Mouse (Mus musculus) liver, embryonic 11.5 days (tissue): ENCODE results near the gene Usp49. TPM values are rescaled to one million over a fixed set of nuclear protein-coding genes. Genes with fewer than 3 reads are reported as not detected.
"Not testable (repeated sequence)": the region's sequence is repeated elsewhere in the genome, so short reads cannot be mapped to it uniquely, and the experiment has no call there.

Experiments
- ATAC-seq: fragments of 200-750 bp; cut with Nextera tagmentation; replicated peaks from 2 replicates; pipeline ENCODE4 v1.8.0; 2017; ENCODE audit warnings: moderate number of reproducible peaks, mild to moderate bottlenecking, moderate TSS enrichment, moderate library complexity; ENCODE audit not compliant: low FRiP score
- DNase-seq: peaks from one replicate; pipeline ENCODE4 v3.0.0-alpha.2; 2017; ENCODE audit warnings: low spot score
- H3K27ac ChIP-seq: fragments of 300-500 bp; sonication (generic); 2 replicates; pipeline ENCODE4 v1.5.1; 2014; ENCODE audit warnings: mild to moderate bottlenecking, low read depth, low read length, control low read depth
- H3K27me3 ChIP-seq: fragments of 300-500 bp; sonication (generic); replicated peaks from 2 replicates; pipeline ENCODE4 v1.6.1; 2014; ENCODE audit warnings: low read length, mixed read lengths; ENCODE audit not compliant: control insufficient read depth, insufficient read depth
- H3K36me3 ChIP-seq: fragments of 300-500 bp; sonication (generic); 2 replicates; pipeline ENCODE4 v1.6.1; 2014; ENCODE audit warnings: mild to moderate bottlenecking, low read length, moderate library complexity, mixed read lengths; ENCODE audit not compliant: control insufficient read depth, insufficient read depth
- H3K4me1 ChIP-seq: fragments of 300-500 bp; sonication (generic); replicated peaks from 2 replicates; pipeline ENCODE4 v1.6.1; 2014; ENCODE audit warnings: low read length, mixed read lengths; ENCODE audit not compliant: control insufficient read depth, insufficient read depth
- H3K4me2 ChIP-seq: fragments of 300-500 bp; sonication (generic); 2 replicates; pipeline ENCODE4 v1.6.1; 2014; ENCODE audit warnings: mild to moderate bottlenecking, control low read depth, moderate library complexity
- H3K4me3 ChIP-seq: fragments of 300-500 bp; sonication (generic); 2 replicates; pipeline ENCODE4 v1.5.1; 2014; ENCODE audit warnings: low read depth, low read length, control low read depth
- H3K9ac ChIP-seq: fragments of 300-500 bp; sonication (generic); 2 replicates; pipeline ENCODE4 v1.6.1; 2014; ENCODE audit warnings: low read depth, low read length, control low read depth
- H3K9me3 ChIP-seq: fragments of 300-500 bp; sonication (generic); 2 replicates; pipeline ENCODE4 v1.6.1; 2016; ENCODE audit warnings: low read length, inconsistent platforms, mixed read lengths; ENCODE audit not compliant: control insufficient read depth
- WGBS: fragments of 180-500 bp; shearing (Covaris S2); extraction: QIAGEN DNeasy Blood & Tissue Kit; methylation state at CpG from one replicate; pipeline ENCODE4 v1.1.7; 2014; 5-methylcytosine and 5-hydroxymethylcytosine counted together
- polyA plus RNA-seq: library from polyadenylated mRNA; unstranded; fragments of >200 nt; fragmentation: Nextera tagmentation; extraction: Ambion mirVana; gene quantifications from 2 replicates; pipeline ENCODE4 v1.2.1, GENCODE M21; 2014

Usp49 gene
- polyA plus RNA-seq, 1 experiment from 2014 or later: 4.1 TPM

DNA sequence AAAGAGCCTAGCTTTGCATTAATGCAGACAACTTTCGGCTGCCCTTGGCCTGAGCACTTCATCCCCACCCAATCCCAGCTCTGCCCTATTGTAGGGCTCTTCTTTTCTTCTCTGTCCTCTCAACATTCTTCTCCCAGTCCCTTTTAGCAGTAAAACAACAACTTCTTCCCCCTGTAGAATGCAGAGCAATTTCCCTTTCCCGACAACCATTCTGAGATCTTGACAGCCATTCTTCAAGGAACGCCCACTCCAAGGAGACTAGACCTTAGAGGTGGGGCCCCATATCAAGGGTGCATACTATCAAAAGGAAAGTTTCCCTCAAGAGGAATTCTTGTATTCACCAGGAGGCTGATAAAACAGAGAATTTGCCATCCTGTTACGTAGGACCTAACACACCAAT lies 18.5 kb downstream of the Usp49 start:
- Histone ChIP-seq H3K27me3 (no peaks in the 10 kb centered on the region), H3K4me1 (0 out of 2 replicates have a peak, but pooled peaks cover 3% of the 10 kb centered on the region), H3K27ac (no peak overlapping the region), H3K9ac (no peak overlapping the region), H3K4me2 (no peak overlapping the region), H3K9me3 (no peaks in the 10 kb centered on the region), H3K4me3 (no peak overlapping the region), H3K36me3 (no peaks in the 10 kb centered on the region)
- no peak for ATAC-seq
- WGBS: 69% methylated on average over 4 of the region's 4 CpGs
- DNase-seq: no peak

DNA sequence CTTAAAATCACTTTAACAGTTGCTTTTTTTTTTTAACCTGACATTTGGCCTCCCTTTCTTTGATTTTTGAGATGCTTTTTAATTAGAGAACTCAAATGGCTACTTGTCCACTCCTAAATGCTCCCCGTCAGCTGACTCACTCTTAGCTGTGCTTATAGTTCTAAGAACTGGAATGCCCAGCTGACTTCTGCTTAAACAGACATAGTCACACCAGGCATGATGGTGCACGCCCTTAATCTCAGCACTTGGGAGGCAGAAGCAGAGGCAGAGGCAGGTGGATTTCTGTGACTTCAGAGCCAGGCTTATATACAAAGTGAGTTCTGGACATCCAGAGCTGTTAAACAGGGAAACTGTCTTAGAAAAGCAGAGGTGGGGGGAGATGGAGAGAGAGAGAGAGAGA lies 21.5 kb downstream of the Usp49 start:
- 82% methylated on average over 2 of the region's 2 CpGs for WGBS
- H3K36me3 ChIP-seq: no peaks in the 10 kb centered on the region
- no peak for DNase-seq
- no peak for ATAC-seq
- no peak overlapping the region for H3K27ac ChIP-seq
- H3K4me3 ChIP-seq: no peak overlapping the region
- H3K9me3 ChIP-seq: no peaks in the 10 kb centered on the region
- H3K4me1 ChIP-seq: 0 out of 2 replicates have a peak, but pooled peaks cover 3% of the 10 kb centered on the region
- H3K4me2 ChIP-seq: no peak overlapping the region
- H3K27me3 ChIP-seq: no peaks in the 10 kb centered on the region
- H3K9ac ChIP-seq: no peak overlapping the region

DNA sequence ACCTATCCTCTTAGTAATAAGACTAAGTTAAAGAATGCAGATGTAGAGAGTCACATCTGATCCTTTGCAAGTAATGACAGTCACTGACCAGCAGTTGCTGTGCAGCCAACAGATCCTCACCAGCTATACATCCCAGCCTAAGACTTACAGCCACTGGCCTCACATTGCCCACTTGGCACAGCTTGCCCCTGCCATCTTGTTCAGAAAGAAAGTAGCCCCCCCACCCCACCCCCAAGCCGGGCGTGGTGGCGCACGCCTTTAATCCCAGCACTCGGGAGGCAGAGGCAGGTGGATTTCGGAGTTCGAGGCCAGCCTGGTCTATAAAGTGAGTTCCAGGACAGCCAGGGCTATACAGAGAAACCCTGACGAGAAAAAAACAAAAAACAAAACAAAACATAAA lies 23.9 kb downstream of the Usp49 start:
- H3K9me3 ChIP-seq, H3K27ac ChIP-seq, H3K9ac ChIP-seq, H3K4me2 ChIP-seq, H3K4me1 ChIP-seq, H3K4me3 ChIP-seq, H3K36me3 ChIP-seq, ATAC-seq, H3K27me3 ChIP-seq, DNase-seq: not testable (repeated sequence)
- 93% methylated on average over 8 of the region's 8 CpGs for WGBS

DNA sequence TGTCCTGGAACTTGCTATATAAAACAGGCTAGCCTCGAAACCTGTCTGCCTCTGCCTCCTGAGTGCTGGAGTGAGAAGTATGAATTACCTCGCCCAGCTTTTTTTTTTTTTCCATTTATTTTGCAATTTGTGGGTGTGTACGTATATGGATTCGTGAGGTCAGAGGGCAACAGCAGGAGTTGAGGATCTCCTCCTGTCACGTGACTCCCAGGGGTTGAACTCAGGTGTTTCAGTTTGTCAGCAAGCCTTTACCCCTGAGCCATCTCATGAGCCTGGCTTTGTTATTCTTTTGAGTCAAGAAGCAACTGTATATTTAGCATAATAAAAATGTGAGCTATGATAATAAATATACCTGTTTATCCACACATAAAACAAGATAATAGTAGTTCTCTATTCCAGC lies 25.2 kb downstream of the Usp49 start:
- Histone ChIP-seq H3K4me2 (no peak overlapping the region), H3K9ac (no peak overlapping the region), H3K27ac (no peak overlapping the region), H3K36me3 (no peaks in the 10 kb centered on the region), H3K27me3 (no peaks in the 10 kb centered on the region), H3K4me3 (no peak overlapping the region), H3K9me3 (no peaks in the 10 kb centered on the region), H3K4me1 (no peaks in the 10 kb centered on the region)
- DNase-seq (no peak), ATAC-seq (no peak)
- 83% methylated on average over 5 of the region's 5 CpGs for WGBS

DNA sequence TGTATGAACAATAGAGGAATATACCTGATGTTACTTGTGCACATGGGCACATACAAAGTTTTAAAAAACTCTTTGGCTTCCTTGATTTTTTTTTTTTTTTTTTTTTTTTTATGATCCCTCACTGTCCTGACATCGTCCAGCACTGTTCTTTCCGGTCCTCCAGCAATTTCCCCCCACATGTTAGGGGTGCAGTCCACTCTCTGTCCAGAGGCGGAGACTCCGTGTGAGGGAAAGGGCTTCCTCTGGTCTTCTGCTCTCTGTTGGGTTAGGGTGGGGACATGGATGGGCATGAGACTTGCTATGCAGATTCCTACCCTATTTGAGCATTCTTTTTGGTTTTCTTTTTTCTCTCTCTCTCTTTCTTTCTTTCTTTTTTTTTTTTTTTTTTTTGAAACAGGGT lies 27.4 kb downstream of the Usp49 start:
- H3K4me1 ChIP-seq: no peaks in the 10 kb centered on the region
- no peaks in the 10 kb centered on the region for H3K9me3 ChIP-seq
- H3K27ac ChIP-seq: no peak overlapping the region
- H3K4me2 ChIP-seq: no peak overlapping the region
- no peaks in the 10 kb centered on the region for H3K36me3 ChIP-seq
- ATAC-seq (no peak), DNase-seq (no peak)
- no peak overlapping the region for H3K9ac ChIP-seq
- 80% methylated on average over 4 of the region's 4 CpGs for WGBS
- no peak overlapping the region for H3K4me3 ChIP-seq
- H3K27me3 ChIP-seq: no peaks in the 10 kb centered on the region

DNA sequence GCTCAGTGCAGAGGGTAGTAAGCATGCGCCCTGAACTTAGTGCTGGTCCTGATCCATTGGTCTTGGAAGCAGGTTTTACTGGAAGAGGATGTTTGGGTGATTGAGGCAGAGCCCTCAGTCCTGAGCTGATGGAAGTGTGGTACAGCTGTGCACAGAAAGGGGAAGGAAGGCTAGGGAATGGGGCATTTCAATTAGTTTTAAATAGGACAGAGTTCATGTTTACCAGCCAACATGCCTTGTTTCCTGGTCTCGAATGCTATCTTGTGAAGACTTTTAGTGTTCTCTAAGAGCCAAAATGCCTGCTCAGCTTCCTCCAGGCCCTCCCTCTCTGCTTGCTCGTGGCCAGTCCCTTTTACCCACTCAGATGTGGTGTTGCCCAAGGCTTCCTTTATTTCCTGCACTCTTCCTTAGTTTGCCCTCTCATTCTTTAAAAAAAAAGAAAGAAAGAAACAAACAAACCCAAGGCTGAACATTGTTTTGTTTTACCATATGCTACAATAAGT lies 28.3 kb downstream of the Usp49 start:
- WGBS: 60% methylated on average over 3 of the region's 3 CpGs
- Histone ChIP-seq H3K27me3 (no peaks in the 10 kb centered on the region), H3K36me3 (no peaks in the 10 kb centered on the region), H3K4me2 (no peak overlapping the region), H3K9ac (no peak overlapping the region), H3K9me3 (no peaks in the 10 kb centered on the region), H3K4me1 (no peaks in the 10 kb centered on the region), H3K4me3 (no peak overlapping the region), H3K27ac (no peak overlapping the region)
- DNase-seq (no peak), ATAC-seq (no peak)

DNA sequence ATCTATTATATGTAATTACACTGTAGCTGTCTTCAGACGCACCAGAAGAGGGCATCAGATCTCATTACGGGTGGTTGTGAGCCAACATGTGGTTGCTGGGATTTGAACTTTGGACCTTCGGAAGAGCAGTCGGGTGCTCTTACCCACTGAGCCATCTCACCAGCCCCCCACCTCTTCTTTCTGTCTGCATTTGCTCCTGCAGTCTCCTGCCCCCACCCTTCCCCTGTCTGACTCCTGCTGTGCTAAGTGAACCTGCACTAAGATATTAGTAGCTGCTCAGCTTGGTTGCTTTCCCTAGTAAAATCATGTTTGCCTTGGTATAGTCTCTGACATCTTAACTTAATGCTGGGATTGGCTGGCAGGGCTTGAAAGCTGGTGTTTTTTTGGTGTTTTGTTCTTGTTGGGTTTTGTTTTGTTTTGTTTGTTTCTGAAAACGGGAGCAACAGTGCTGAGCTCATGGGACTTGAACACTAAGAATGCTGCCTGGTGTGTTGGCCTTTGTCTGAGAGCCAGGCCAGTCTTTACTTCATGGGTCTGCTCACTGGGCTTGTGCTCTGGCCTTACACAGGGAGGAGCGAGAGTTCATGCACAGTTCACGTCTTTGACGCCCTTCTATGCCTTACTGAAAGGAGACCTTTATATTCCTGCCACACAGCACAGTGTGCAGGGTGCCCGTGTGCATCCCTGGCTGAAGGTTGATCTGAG lies 32.7 kb downstream of the Usp49 start:
- Histone ChIP-seq H3K9ac (no peak overlapping the region), H3K4me3 (no peak overlapping the region), H3K9me3 (no peaks in the 10 kb centered on the region), H3K4me1 (no peaks in the 10 kb centered on the region), H3K36me3 (no peaks in the 10 kb centered on the region), H3K4me2 (no peak overlapping the region), H3K27me3 (no peaks in the 10 kb centered on the region), H3K27ac (no peak overlapping the region)
- no peak for DNase-seq
- no peak for ATAC-seq
- WGBS: 82% methylated on average over 9 of the region's 9 CpGs

DNA sequence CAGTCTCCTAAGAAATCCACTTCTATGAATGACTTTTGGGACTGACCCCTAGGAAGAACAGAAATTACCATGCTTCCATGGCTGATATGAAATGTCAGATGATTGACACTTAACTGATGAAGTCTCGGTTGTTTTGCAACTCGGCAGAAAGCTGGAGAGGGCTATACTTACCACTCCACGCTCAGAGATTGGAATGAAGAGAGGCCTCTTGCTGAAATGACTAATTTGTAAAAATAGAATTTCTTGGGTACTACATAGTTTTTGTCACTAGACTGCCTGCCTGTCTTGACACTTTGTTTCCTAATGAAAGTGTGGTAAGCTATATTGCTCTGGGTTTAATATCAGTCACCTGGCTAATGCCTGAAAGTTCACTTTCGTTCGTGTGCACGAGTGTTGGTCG lies 34.0 kb downstream of the Usp49 start:
- Histone ChIP-seq H3K9me3 (no peaks in the 10 kb centered on the region), H3K4me2 (no peak overlapping the region)
- WGBS: 81% methylated on average over 7 of the region's 7 CpGs

DNA sequence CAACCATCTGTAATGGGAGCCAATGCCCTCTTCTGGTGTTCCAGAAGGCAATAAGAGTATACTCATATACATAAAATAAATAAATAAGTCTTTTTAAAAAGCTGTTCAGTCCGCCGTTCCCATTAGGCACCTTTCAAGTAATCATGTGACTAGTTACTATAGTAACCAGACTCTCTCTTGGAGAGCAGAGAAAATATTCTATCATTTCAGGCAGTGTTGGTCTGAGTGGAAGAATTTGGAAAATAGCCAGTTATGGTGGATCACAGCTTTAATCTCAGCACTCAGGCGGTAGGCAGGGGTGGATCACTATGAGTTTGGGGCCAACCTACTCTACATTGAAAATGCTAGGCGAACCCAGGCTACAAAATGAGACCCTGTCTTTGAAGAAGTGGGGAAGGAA lies 38.7 kb downstream of the Usp49 start:
- no peak overlapping the region for H3K9ac ChIP-seq
- H3K27me3 ChIP-seq: peaks cover 20% of the 10 kb centered on the region
- no peaks in the 10 kb centered on the region for H3K9me3 ChIP-seq
- no peaks in the 10 kb centered on the region for H3K36me3 ChIP-seq
- H3K4me3 ChIP-seq: no peak overlapping the region
- DNase-seq (no peak), ATAC-seq (no peak)
- no peak overlapping the region for H3K4me2 ChIP-seq
- H3K27ac ChIP-seq: no peak overlapping the region
- 86% methylated on average over 4 of the region's 4 CpGs for WGBS
- H3K4me1 ChIP-seq: peaks cover 4% of the 10 kb centered on the region

More for the DNA sequence above, 34.0 kb downstream of the Usp49 start:
- no peak overlapping the region for H3K9ac ChIP-seq
- no peaks in the 10 kb centered on the region for H3K27me3 ChIP-seq
- H3K4me1 ChIP-seq: no peaks in the 10 kb centered on the region
- no peak overlapping the region for H3K4me3 ChIP-seq
- H3K36me3 ChIP-seq: no peaks in the 10 kb centered on the region
- DNase-seq: no peak
- no peak for ATAC-seq
- no peak overlapping the region for H3K27ac ChIP-seq
